Mouse (Mus musculus) bone marrow macrophage, adult 2 months (primary cell): Measurements from ENCODE around the gene Prrx2.

Experiments
- CTCF ChIP-seq: IDR thresholded peaks from 2 replicates; pipeline ENCODE4 v1.5.1; 2012; ENCODE audit warnings: low read depth, mild to moderate bottlenecking, low read length, moderate library complexity
- POLR2A ChIP-seq: IDR thresholded peaks from 2 replicates; pipeline ENCODE4 v1.6.1; 2012; ENCODE audit warnings: mild to moderate bottlenecking, low read depth, low read length, borderline replicate concordance

- no peak for TF ChIP-seq CTCF
- TF ChIP-seq POLR2A = no peak
Observed at GRCm38 (mm10) chr2:30799456-30799855, 35.3 kb upstream of the Prrx2 start.
